Mouse (Mus musculus) embryonic stem cell, embryonic (primary cell): ENCODE measurements around the gene Ccdc153.

Experiments used
- CTCF ChIA-PET, 4 experiments: fragments of 300-600 bp in 2 of 4; fragments of 350-600 bp in 2 of 4; sonication (Branson Sonifier 250); formaldehyde crosslinking; loops; one replicate each; lab custom pipeline; 2022; ENCODE audit warnings: inconsistent platforms in 2 of 4; lab: Charles Lee
- POLR2A ChIA-PET, 4 experiments: fragments of 300-600 bp in 2 of 4; fragments of 350-600 bp in 2 of 4; sonication (Branson Sonifier 250); formaldehyde crosslinking; loops; one replicate each; lab custom pipeline; 2022; ENCODE audit warnings: antibody characterized with exemption in 4 of 4, inconsistent platforms in 1 of 4; lab: Charles Lee

Ccdc153 gene

GRCm38 (mm10) chr9:44253441-44253840 is 13.0 kb downstream of the Ccdc153 start:
- ChIA-PET POLR2A (interaction anchor here in 2 of 4 experiments (0.6 to 2.7 kb wide), 16 partner anchors 10 to 239 kb away, joined by 3 to 12 read pairs (median 4); partner anchors contain the start of genes Cbl (in 2 of the 2), C2cd2l (in 1 of the 2), Dpagt1 (in 1 of the 2) and H2afx (in 1 of the 2)), CTCF (interaction anchor here in 3 of 4 experiments (0.6 to 3.1 kb wide), 11 partner anchors 12 to 293 kb away, joined by 3 to 14 read pairs (median 4); partner anchors contain the start of genes Ccdc153 (in 2 of the 3), Nlrx1 (in 2 of the 3) and Cbl (in 1 of the 3))

- ChIA-PET POLR2A (interaction anchor here in 1 of 4 experiments (1.1 to 1.8 kb wide), 4 partner anchors 9 to 81 kb away, joined by 4 to 5 read pairs (median 4); no protein-coding TSS in a partner anchor), CTCF (interaction anchor here in 2 of 4 experiments (0.7 to 3.1 kb wide), 2 partner anchors 14 to 1096 kb away, joined by 3 to 14 read pairs; partner anchors contain the start of gene Nlrx1 (in 1 of the 2))
Measured at GRCm38 (mm10) chr9:44254508-44255135, 14.1 kb downstream of the Ccdc153 start.

GRCm38 (mm10) chr9:44255136-44255521 is 14.7 kb downstream of the Ccdc153 start:
- ChIA-PET CTCF (interaction anchor here in 1 of 4 experiments (0.6 kb wide), 1 partner anchor 12 kb away, joined by 4 read pairs; no protein-coding TSS in a partner anchor), POLR2A (interaction anchor here in 1 of 4 experiments (1.2 to 1.3 kb wide), 2 partner anchors 8 to 33 kb away, joined by 3 to 4 read pairs; no protein-coding TSS in a partner anchor)

- ChIA-PET CTCF (interaction anchor here (0.6 to 1.5 kb wide), 9 partner anchors 11 to 162 kb away, joined by 3 to 6 read pairs (median 3); partner anchors contain the start of gene Cbl (in 1 of the 4)), POLR2A (interaction anchor here in 3 of 4 experiments (0.6 to 2.1 kb wide), 11 partner anchors 9 to 152 kb away, joined by 3 to 8 read pairs (median 5); partner anchors contain the start of genes C2cd2l (in 1 of the 3), H2afx (in 1 of the 3) and Trappc4 (in 1 of the 3))
Measured at GRCm38 (mm10) chr9:44256213-44256612, 15.7 kb downstream of the Ccdc153 start.

- POLR2A ChIA-PET: interaction anchor here in 3 of 4 experiments (0.5 to 3.3 kb wide), 5 partner anchors 8 to 130 kb away, joined by 3 to 18 read pairs (median 5); partner anchors contain the start of genes C2cd2l (in 1 of the 3) and Cbl (in 1 of the 3)
- CTCF ChIA-PET: interaction anchor here in 2 of 4 experiments (0.5 to 1.0 kb wide), 2 partner anchors 10 to 334 kb away, joined by 5 read pairs; no protein-coding TSS in a partner anchor
Measured at GRCm38 (mm10) chr9:44259014-44259413, 18.5 kb downstream of the Ccdc153 start.

GRCm38 (mm10) chr9:44261388-44261787 is 20.9 kb downstream of the Ccdc153 start:
- ChIA-PET POLR2A (interaction anchor here (0.6 to 2.6 kb wide), 11 partner anchors 12 to 541 kb away, joined by 3 to 7 read pairs (median 3); partner anchors contain the start of genes Cbl (in 1 of the 4), Ccdc153 (in 1 of the 4) and H2afx (in 1 of the 4)), CTCF (interaction anchor here in 2 of 4 experiments (0.6 to 2.9 kb wide), 2 partner anchors 12 to 180 kb away, joined by 3 to 6 read pairs; partner anchors contain the start of gene Foxr1 (in 1 of the 2))

GRCm38 (mm10) chr9:44266478-44267226 is 26.2 kb downstream of the Ccdc153 start:
- ChIA-PET POLR2A (interaction anchor here in 3 of 4 experiments (0.9 to 4.3 kb wide), 23 partner anchors 8 to 182 kb away, joined by 3 to 25 read pairs (median 4); partner anchors contain the start of genes H2afx (in 2 of the 3), Vps11 (in 2 of the 3), Cbl (in 1 of the 3) and Ccdc84 (in 1 of the 3)), CTCF (interaction anchor here (0.6 to 3.1 kb wide), 20 partner anchors 9 to 428 kb away, joined by 3 to 20 read pairs (median 4); partner anchors contain the start of genes Cbl (in 2 of the 4), C2cd2l (in 1 of the 4), Ccdc153 (in 1 of the 4) and Usp2 (in 1 of the 4))

- ChIA-PET POLR2A (interaction anchor here (0.6 to 3.7 kb wide), 40 partner anchors 9 to 279 kb away, joined by 3 to 21 read pairs (median 4); partner anchors contain the start of genes H2afx (in 3 of the 4), Cbl (in 2 of the 4), Vps11 (in 2 of the 4) and Ccdc153 (in 1 of the 4)), CTCF (interaction anchor here (0.5 to 3.1 kb wide), 58 partner anchors 8 to 904 kb away, joined by 3 to 20 read pairs (median 4); partner anchors contain the start of genes Cbl (in 2 of the 4), Ccdc153 (in 2 of the 4), Abcg4 (in 1 of the 4) and C2cd2l (in 1 of the 4))
Measured at GRCm38 (mm10) chr9:44267319-44268026, 27.0 kb downstream of the Ccdc153 start.

- ChIA-PET POLR2A (interaction anchor here (0.7 to 3.7 kb wide), 36 partner anchors 9 to 279 kb away, joined by 3 to 21 read pairs (median 4); partner anchors contain the start of genes H2afx (in 3 of the 4), Cbl (in 2 of the 4), Vps11 (in 2 of the 4) and Abcg4 (in 1 of the 4)), CTCF (interaction anchor here (0.5 to 3.1 kb wide), 55 partner anchors 8 to 903 kb away, joined by 3 to 20 read pairs (median 4); partner anchors contain the start of genes Abcg4 (in 2 of the 4), Cbl (in 2 of the 4), Ccdc153 (in 2 of the 4) and C2cd2l (in 1 of the 4))
Measured at GRCm38 (mm10) chr9:44268027-44268360, 27.5 kb downstream of the Ccdc153 start.

- ChIA-PET POLR2A (interaction anchor here (0.8 to 3.7 kb wide), 21 partner anchors 10 to 280 kb away, joined by 3 to 21 read pairs (median 5); partner anchors contain the start of genes H2afx (in 3 of the 4), Cbl (in 2 of the 4), Vps11 (in 2 of the 4) and Abcg4 (in 1 of the 4)), CTCF (interaction anchor here (0.5 to 3.1 kb wide), 46 partner anchors 10 to 1165 kb away, joined by 3 to 20 read pairs (median 4); partner anchors contain the start of genes Cbl (in 3 of the 4), Abcg4 (in 2 of the 4), C2cd2l (in 1 of the 4) and Ccdc153 (in 1 of the 4))
Measured at GRCm38 (mm10) chr9:44268432-44268831, 28.0 kb downstream of the Ccdc153 start, which contains the start of gene Nlrx1. Gene Nlrx1, minus strand, starts transcription at chr9:44268599.

GRCm38 (mm10) chr9:44269077-44269476 is 28.6 kb downstream of the Ccdc153 start:
- ChIA-PET CTCF (interaction anchor here (0.6 to 3.1 kb wide), 28 partner anchors 9 to 1164 kb away, joined by 3 to 20 read pairs (median 5); partner anchors contain the start of genes Cbl (in 3 of the 4), Abcg4 (in 2 of the 4), Ccdc153 (in 1 of the 4) and Hinfp (in 1 of the 4)), POLR2A (interaction anchor here in 3 of 4 experiments (1.0 to 3.7 kb wide), 6 partner anchors 17 to 92 kb away, joined by 3 to 21 read pairs (median 6); partner anchors contain the start of genes Cbl (in 1 of the 3), Ccdc153 (in 1 of the 3), H2afx (in 1 of the 3) and Vps11 (in 1 of the 3))

GRCm38 (mm10) chr9:44269973-44270372 is 29.5 kb downstream of the Ccdc153 start:
- ChIA-PET CTCF (interaction anchor here (0.6 to 1.7 kb wide), 7 partner anchors 16 to 339 kb away, joined by 3 to 6 read pairs (median 3); no protein-coding TSS in a partner anchor), POLR2A (no interaction called here)

GRCm38 (mm10) chr9:44283183-44283582 is 42.7 kb downstream of the Ccdc153 start:
- CTCF ChIA-PET: interaction anchor here (0.6 to 1.5 kb wide), 6 partner anchors 8 to 425 kb away, joined by 3 to 5 read pairs (median 3); no protein-coding TSS in a partner anchor

GRCm38 (mm10) chr9:44286256-44286850 is 45.9 kb downstream of the Ccdc153 start:
- ChIA-PET POLR2A (interaction anchor here (0.6 to 3.4 kb wide), 14 partner anchors 11 to 192 kb away, joined by 3 to 18 read pairs (median 4); partner anchors contain the start of genes Dpagt1 (in 2 of the 4), H2afx (in 2 of the 4), Hinfp (in 1 of the 4) and Nlrx1 (in 1 of the 4)), CTCF (interaction anchor here (0.5 to 2.9 kb wide), 15 partner anchors 10 to 1754 kb away, joined by 3 to 12 read pairs (median 3); partner anchors contain the start of genes Cbl (in 1 of the 4), Ccdc153 (in 1 of the 4), Nlrx1 (in 1 of the 4) and Upk2 (in 1 of the 4))

More at GRCm38 (mm10) chr9:44283183-44283582, 42.7 kb downstream of the Ccdc153 start:
- POLR2A ChIA-PET: interaction anchor here in 2 of 4 experiments (0.6 to 1.4 kb wide), 6 partner anchors 9 to 52 kb away, joined by 3 to 5 read pairs (median 4); partner anchors contain the start of gene H2afx (in 2 of the 2)
